9 mouse cellular contexts compared by ENCODE assay signal in genomic region chr6:83267616-83268015, GRCm38 (mm10). TPM values are rescaled to one million over a fixed set of nuclear protein-coding genes. Genes with fewer than 3 reads are reported as not detected.
DNase-seq lines count a peak whose midpoint lies in the region; ATAC-seq and TF ChIP-seq lines count a peak whose summit lies in the region.
"Had no signal": no experiment of that assay in that cellular context is flagged by ENCODE, and none has a peak within 500 bp of the region (broad histone marks: within the 10 kb centered on the region; RNA-seq: fewer than 3 reads in every experiment).

No protein-coding gene starts in this region.

- no peak for DNase-seq in heart, embryonic 10.5 days (ENCODE audit: low spot score)
- DNase-seq in heart, adult 11 months: no peak
- no peak for DNase-seq in neural tube, embryonic 11.5 days (ENCODE audit: low spot score)
- DNase-seq in neural tube, embryonic 10.5 days (ENCODE audit: extremely low spot score, low spot score): no peak
- DNase-seq in limb, embryonic 14.5 days (ENCODE audit: low spot score): no peak
- no peak for DNase-seq in embryo, embryonic 9.5 days (ENCODE audit: extremely low spot score)
- no peak for DNase-seq in adrenal gland, adult 8-10 months

- no peaks in the 10 kb centered on the region for H3K9me3 ChIP-seq in heart, embryonic 10.5 days
- H3K9me3 ChIP-seq in neural tube, embryonic 11.5 days (ENCODE audit: control insufficient read depth, low read length): no peaks in the 10 kb centered on the region
- H3K9me3 ChIP-seq in limb, embryonic 14.5 days (ENCODE audit: control insufficient read depth, low read length): no peaks in the 10 kb centered on the region

- H3K27me3 ChIP-seq in heart, embryonic 10.5 days (ENCODE audit: insufficient read depth, poor library complexity, severe bottlenecking): no peaks in the 10 kb centered on the region
- no peaks in the 10 kb centered on the region for H3K27me3 ChIP-seq in neural tube, embryonic 11.5 days (ENCODE audit: control insufficient read depth, insufficient read depth, low read length)
- no peaks in the 10 kb centered on the region for H3K27me3 ChIP-seq in limb, embryonic 14.5 days (ENCODE audit: control insufficient read depth, insufficient read depth, low read length)

- no peaks in the 10 kb centered on the region for H3K36me3 ChIP-seq in heart, embryonic 10.5 days
- H3K36me3 ChIP-seq in neural tube, embryonic 11.5 days (ENCODE audit: control insufficient read depth, insufficient read depth, low read length): no peaks in the 10 kb centered on the region
- H3K36me3 ChIP-seq in limb, embryonic 14.5 days (ENCODE audit: control insufficient read depth, insufficient read depth, low read length): no peaks in the 10 kb centered on the region

- H3K4me3 ChIP-seq in heart, embryonic 10.5 days: peak overlapping the region; percentile 80
- H3K4me3 ChIP-seq in neural tube, embryonic 11.5 days (ENCODE audit: low read depth, low read length): no peak overlapping the region
- peak overlapping the region; percentile 35 for H3K4me3 ChIP-seq in limb, embryonic 14.5 days (replicated peaks; ENCODE audit: low read length)

- ATAC-seq in neural tube, embryonic 11.5 days (ENCODE audit: insufficient read depth, low FRiP score, low TSS enrichment): no peak
- ATAC-seq in limb, embryonic 14.5 days (ENCODE audit: low FRiP score, low read depth): no peak
- no peak for ATAC-seq in megakaryocyte progenitor cell, adult 5-6 weeks (replicated peaks; ENCODE audit: poor library complexity)

- 68% methylated on average over 4 of the region's 4 CpGs for WGBS in heart, embryonic 10.5 days
- WGBS in neural tube, embryonic 11.5 days: 80% methylated on average over 4 of the region's 4 CpGs
- 66% methylated on average over 4 of the region's 4 CpGs for WGBS in limb, embryonic 14.5 days

- H3K4me2 ChIP-seq in neural tube, embryonic 11.5 days (ENCODE audit: low read depth): peak overlapping the region; percentile 15; the same call in 1 of the 2 replicates
- H3K4me2 ChIP-seq in limb, embryonic 14.5 days (replicated peaks; ENCODE audit: low read depth, low read length, severe bottlenecking): peak overlapping the region; percentile 40

- no peaks in the 10 kb centered on the region for H3K4me1 ChIP-seq in heart, embryonic 10.5 days
- no peaks in the 10 kb centered on the region for H3K4me1 ChIP-seq in neural tube, embryonic 11.5 days (ENCODE audit: control insufficient read depth, insufficient read depth, low read length)
- H3K4me1 ChIP-seq in limb, embryonic 14.5 days (ENCODE audit: control insufficient read depth, insufficient read depth, low read length): peaks cover 4% of the 10 kb centered on the region

- H3K9ac ChIP-seq in neural tube, embryonic 11.5 days (ENCODE audit: low read length): no peak overlapping the region
- 0 out of 2 replicates have a peak overlapping the region, but pooled peaks have one; percentile 35 for H3K9ac ChIP-seq in limb, embryonic 14.5 days (ENCODE audit: low read depth, low read length, severe bottlenecking)

- no peak for TF ChIP-seq POLR2A in limb, embryonic 14.5 days (IDR thresholded peaks at IDR 0.05; ENCODE audit: borderline replicate concordance, extremely low read depth, insufficient read depth, insufficient read length)

- no peak overlapping the region for H3K27ac ChIP-seq in heart, embryonic 10.5 days
- H3K27ac ChIP-seq in neural tube, embryonic 11.5 days (ENCODE audit: low read depth, low read length): no peak overlapping the region
- H3K27ac ChIP-seq in limb, embryonic 14.5 days (replicated peaks; ENCODE audit: low read depth, low read length): 0 out of 2 replicates have a peak overlapping the region, but pooled peaks have one; percentile 33

RNA-seq across cellular contexts. Expression of gene Slc4a5, which starts 48.0 kb away (rescaled TPM):
- polyA plus RNA-seq in heart, embryonic 10.5 days (2016; fragmentation: Nextera tagmentation; extraction: Ambion mirVana): 0.57 and 0.68 TPM in 2 replicates
- 0.28 and 0.77 TPM in 2 replicates for polyA plus RNA-seq in neural tube, embryonic 11.5 days (2014; fragmentation: Nextera tagmentation; extraction: Ambion mirVana)
- polyA plus RNA-seq in limb, embryonic 14.5 days (2012; rRNA removed): 0.13 and 0.18 TPM in 2 replicates
- polyA plus RNA-seq in limb, embryonic 14.5 days (2014; fragmentation: Nextera tagmentation; extraction: Ambion mirVana): 0.25 TPM in 1 of 2 replicates, not detected in the other
- 0.10 TPM in 1 of 2 replicates, not detected in the other for total RNA-seq in megakaryocyte progenitor cell, adult 5-6 weeks (2015)
- total RNA-seq in megakaryocyte progenitor cell, adult 5-6 weeks (2017): under 0.01 TPM in 1 of 2 replicates, not detected in the other
- under 1 TPM; 0.05 to 0.09 (median 0.08) TPM for total RNA-seq in adrenal gland, adult 8-10 months (2022)
- total RNA-seq: megakaryocyte-erythroid progenitor cell, adult 5-6 weeks had no signal

RNA-seq across cellular contexts. Expression of gene Mthfd2, which starts 58.1 kb away (rescaled TPM):
- polyA plus RNA-seq in heart, embryonic 10.5 days (2016; fragmentation: Nextera tagmentation; extraction: Ambion mirVana): 50.6 and 58.7 TPM in 2 replicates
- polyA plus RNA-seq in neural tube, embryonic 11.5 days (2014; fragmentation: Nextera tagmentation; extraction: Ambion mirVana): 43.1 and 45.7 TPM in 2 replicates
- polyA plus RNA-seq in limb, embryonic 14.5 days (2012; rRNA removed): 26.3 and 27.3 TPM in 2 replicates
- 35.3 and 38.5 TPM in 2 replicates for polyA plus RNA-seq in limb, embryonic 14.5 days (2014; fragmentation: Nextera tagmentation; extraction: Ambion mirVana)
- 19.7 and 26.8 TPM in 2 replicates for total RNA-seq in megakaryocyte progenitor cell, adult 5-6 weeks (2015)
- 23.1 and 25.0 TPM in 2 replicates for total RNA-seq in megakaryocyte progenitor cell, adult 5-6 weeks (2017)
- total RNA-seq in adrenal gland, adult 8-10 months (2022): 10 to 100 TPM; 14.4 to 19.3 (median 17.6) TPM

RNA-seq across cellular contexts. Expression of gene Mob1a, which starts 58.2 kb away (rescaled TPM):
- polyA plus RNA-seq in heart, embryonic 10.5 days (2016; fragmentation: Nextera tagmentation; extraction: Ambion mirVana): 42.8 and 50.7 TPM in 2 replicates
- 69.5 and 72.3 TPM in 2 replicates for polyA plus RNA-seq in neural tube, embryonic 11.5 days (2014; fragmentation: Nextera tagmentation; extraction: Ambion mirVana)
- 50.4 and 52.3 TPM in 2 replicates for polyA plus RNA-seq in limb, embryonic 14.5 days (2012; rRNA removed)
- polyA plus RNA-seq in limb, embryonic 14.5 days (2014; fragmentation: Nextera tagmentation; extraction: Ambion mirVana): 75.8 and 77.9 TPM in 2 replicates
- 83.8 and 90.1 TPM in 2 replicates for total RNA-seq in megakaryocyte progenitor cell, adult 5-6 weeks (2015)
- 129 and 133 TPM in 2 replicates for total RNA-seq in megakaryocyte progenitor cell, adult 5-6 weeks (2017)
- total RNA-seq in adrenal gland, adult 8-10 months (2022): 10 to 100 TPM; 66.9 to 77.3 (median 71.4) TPM
